Mouse (Mus musculus) limb, embryonic 11.5 days (tissue): ENCODE data around the gene Crnkl1. TPM values are rescaled to one million over a fixed set of nuclear protein-coding genes. Genes with fewer than 3 reads are reported as not detected.
"Not testable (repeated sequence)": the region's sequence is repeated elsewhere in the genome, so short reads cannot be mapped to it uniquely, and the experiment has no call there.

Experiments
- ATAC-seq: fragments of 200-750 bp; cut with Nextera tagmentation; 2 replicates; pipeline ENCODE4 v1.8.0; 2017; ENCODE audit warnings: low read depth; ENCODE audit not compliant: insufficient number of reproducible peaks, low FRiP score, low TSS enrichment
- DNase-seq: peaks from one replicate; pipeline ENCODE4 v3.0.0-alpha.2; 2015; ENCODE audit warnings: low spot score
- H3K27ac ChIP-seq: fragments of 300-500 bp; sonication (generic); replicated peaks from 2 replicates; pipeline ENCODE4 v1.5.1; 2014; ENCODE audit warnings: low read depth, mild to moderate bottlenecking, low read length
- H3K27me3 ChIP-seq: fragments of 300-500 bp; sonication (generic); 2 replicates; pipeline ENCODE4 v1.6.1; 2014; ENCODE audit warnings: mild to moderate bottlenecking, low read length, mixed read lengths; ENCODE audit not compliant: control insufficient read depth, insufficient read depth
- H3K36me3 ChIP-seq: fragments of 300-500 bp; sonication (generic); 2 replicates; pipeline ENCODE4 v1.6.1; 2014; ENCODE audit warnings: mild to moderate bottlenecking, low read length, moderate library complexity, mixed read lengths; ENCODE audit not compliant: control insufficient read depth, insufficient read depth
- H3K4me1 ChIP-seq: fragments of 300-500 bp; sonication (generic); 2 replicates; pipeline ENCODE4 v1.6.1; 2014; ENCODE audit warnings: low read length, mixed read lengths; ENCODE audit not compliant: control insufficient read depth, insufficient read depth
- H3K4me2 ChIP-seq: fragments of 300-500 bp; sonication (generic); 2 replicates; pipeline ENCODE4 v1.6.1; 2014; ENCODE audit warnings: low read depth, mild to moderate bottlenecking, moderate library complexity; ENCODE audit not compliant: severe bottlenecking
- H3K4me3 ChIP-seq: fragments of 300-500 bp; sonication (generic); 2 replicates; pipeline ENCODE4 v1.5.1; 2014; ENCODE audit warnings: low read depth, low read length
- H3K9ac ChIP-seq: fragments of 300-500 bp; sonication (generic); 2 replicates; pipeline ENCODE4 v1.6.1; 2014; ENCODE audit warnings: mild to moderate bottlenecking, low read length
- H3K9me3 ChIP-seq: fragments of 300-500 bp; sonication (generic); 2 replicates; pipeline ENCODE4 v1.6.1; 2016; ENCODE audit warnings: low read length; ENCODE audit not compliant: control insufficient read depth
- WGBS: fragments of 180-500 bp; shearing (Covaris S2); extraction: QIAGEN DNeasy Blood & Tissue Kit; methylation state at CpG from one replicate; pipeline ENCODE4 v1.1.7; 2014; 5-methylcytosine and 5-hydroxymethylcytosine counted together
- polyA plus RNA-seq: library from polyadenylated mRNA; unstranded; fragments of >200 nt; fragmentation: Nextera tagmentation; extraction: Ambion mirVana; gene quantifications from 2 replicates; pipeline ENCODE4 v1.2.1, GENCODE M21; 2014

Gene Crnkl1
- polyA plus RNA-seq, 1 experiment from 2014 or later: 45.8 TPM

DNA sequence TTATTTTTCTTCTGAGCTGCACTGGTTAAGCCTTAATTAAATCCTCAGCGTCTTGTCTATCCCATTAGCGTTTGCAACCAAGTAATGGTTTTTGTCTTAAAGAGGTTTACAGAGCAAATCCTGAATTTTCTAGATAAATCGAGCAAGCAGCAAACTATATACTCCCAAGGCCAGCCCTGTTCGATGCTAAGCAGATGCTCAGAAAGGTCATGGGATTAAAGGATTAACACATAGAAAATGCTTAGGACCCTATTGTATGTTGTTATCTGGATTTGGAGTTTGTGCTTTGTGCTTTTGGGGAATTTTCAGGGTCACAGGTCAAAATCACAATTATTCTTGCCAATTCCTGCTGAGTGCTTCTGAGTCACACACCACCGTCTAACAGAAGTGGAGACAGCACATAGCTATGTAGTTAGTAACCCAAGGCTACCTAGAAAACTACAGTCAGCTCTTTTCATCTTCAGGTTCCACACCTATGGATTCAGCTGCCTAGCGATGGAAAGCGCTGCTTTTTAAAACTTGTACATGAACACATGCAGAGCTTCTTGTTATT is 13.7 kb upstream of the Crnkl1 start:
- Histone ChIP-seq H3K27me3 (no peaks in the 10 kb centered on the region), H3K36me3 (no peaks in the 10 kb centered on the region), H3K4me1 (no peaks in the 10 kb centered on the region), H3K9me3 (no peaks in the 10 kb centered on the region), H3K4me3 (no peak overlapping the region), H3K9ac (no peak overlapping the region), H3K27ac (no peak overlapping the region), H3K4me2 (no peak overlapping the region)
- WGBS: 74% methylated on average over 7 of the region's 7 CpGs
- ATAC-seq (no peak), DNase-seq (no peak)

DNA sequence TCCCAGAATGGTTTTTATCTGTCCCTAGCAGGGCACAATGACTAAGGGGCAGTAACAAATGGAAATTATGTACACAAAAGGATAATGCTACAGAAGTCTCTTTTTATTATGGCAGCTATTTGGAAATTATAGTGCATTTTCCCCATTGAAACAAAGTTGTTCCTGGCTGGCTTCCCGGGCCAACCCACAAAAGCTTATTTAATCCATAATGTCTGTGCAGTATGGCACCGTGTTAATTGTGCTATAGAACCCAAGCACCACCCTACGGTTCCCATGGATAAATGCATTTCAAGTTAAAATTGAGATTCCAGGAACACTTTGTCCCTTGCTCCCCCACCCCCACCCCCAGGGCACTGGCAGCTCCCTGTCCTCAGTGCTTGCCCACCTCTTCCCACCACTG is 9.5 kb upstream of the Crnkl1 start:
- ATAC-seq (no peak), DNase-seq (no peak)
- WGBS: 94% methylated on average over 3 of the region's 3 CpGs
- H3K9ac ChIP-seq: no peak overlapping the region
- no peaks in the 10 kb centered on the region for H3K9me3 ChIP-seq
- no peak overlapping the region for H3K4me2 ChIP-seq
- H3K4me3 ChIP-seq: no peak overlapping the region
- no peaks in the 10 kb centered on the region for H3K27me3 ChIP-seq
- no peak overlapping the region for H3K27ac ChIP-seq
- no peaks in the 10 kb centered on the region for H3K36me3 ChIP-seq
- no peaks in the 10 kb centered on the region for H3K4me1 ChIP-seq

DNA sequence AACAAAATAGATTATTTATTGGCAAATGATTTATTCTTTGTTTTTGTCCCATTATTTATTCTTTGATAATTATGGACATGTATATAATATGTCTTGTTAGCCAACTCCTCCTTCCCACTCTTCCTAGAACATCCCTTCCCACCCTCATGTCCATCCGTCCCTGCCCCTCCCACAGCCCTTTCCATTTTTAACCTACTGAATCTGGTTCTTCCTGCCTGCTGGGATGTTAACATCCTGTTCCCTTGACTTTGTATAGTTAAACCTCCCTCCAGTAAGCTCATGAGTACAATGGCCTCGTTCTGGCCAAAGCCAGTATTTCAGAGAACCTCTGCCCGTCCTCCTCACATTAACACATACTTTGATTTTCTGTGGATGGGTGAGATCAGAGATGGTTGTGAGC is 6.6 kb upstream of the Crnkl1 start:
- Histone ChIP-seq H3K4me2 (no peak overlapping the region), H3K36me3 (no peaks in the 10 kb centered on the region), H3K4me1 (no peaks in the 10 kb centered on the region), H3K27me3 (no peaks in the 10 kb centered on the region), H3K9ac (no peak overlapping the region), H3K27ac (no peak overlapping the region), H3K4me3 (no peak overlapping the region), H3K9me3 (no peaks in the 10 kb centered on the region)
- DNase-seq (no peak), ATAC-seq (no peak)
- WGBS: 71% methylated on average over 3 of the region's 3 CpGs

DNA sequence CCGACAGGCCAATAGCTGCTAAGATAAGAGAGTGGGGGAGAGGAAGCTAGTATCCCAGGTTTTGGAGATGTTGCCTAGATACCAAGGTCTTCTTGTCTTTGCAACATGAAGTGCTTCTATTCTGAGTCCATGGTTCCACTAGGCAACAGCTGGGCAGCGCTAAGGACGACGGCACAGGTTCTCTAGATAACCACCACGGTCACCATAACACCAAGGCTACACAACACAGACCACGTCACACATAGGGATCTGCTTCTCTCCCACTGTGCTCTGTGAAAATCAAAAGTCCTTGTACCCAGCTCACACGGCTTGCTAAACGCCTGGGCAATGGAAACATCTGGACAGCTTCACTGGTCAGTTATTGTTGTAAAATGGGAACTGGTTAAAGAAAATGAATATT is 2.2 kb upstream of the Crnkl1 start:
- Histone ChIP-seq H3K27ac (no peak overlapping the region), H3K36me3 (no peaks in the 10 kb centered on the region), H3K4me3 (no peak overlapping the region), H3K27me3 (no peaks in the 10 kb centered on the region), H3K9me3 (no peaks in the 10 kb centered on the region), H3K4me2 (no peak overlapping the region), H3K4me1 (0 out of 2 replicates have a peak, but pooled peaks cover 4% of the 10 kb centered on the region), H3K9ac (no peak overlapping the region)
- DNase-seq (no peak), ATAC-seq (no peak)
- WGBS: 84% methylated on average over 8 of the region's 8 CpGs

DNA sequence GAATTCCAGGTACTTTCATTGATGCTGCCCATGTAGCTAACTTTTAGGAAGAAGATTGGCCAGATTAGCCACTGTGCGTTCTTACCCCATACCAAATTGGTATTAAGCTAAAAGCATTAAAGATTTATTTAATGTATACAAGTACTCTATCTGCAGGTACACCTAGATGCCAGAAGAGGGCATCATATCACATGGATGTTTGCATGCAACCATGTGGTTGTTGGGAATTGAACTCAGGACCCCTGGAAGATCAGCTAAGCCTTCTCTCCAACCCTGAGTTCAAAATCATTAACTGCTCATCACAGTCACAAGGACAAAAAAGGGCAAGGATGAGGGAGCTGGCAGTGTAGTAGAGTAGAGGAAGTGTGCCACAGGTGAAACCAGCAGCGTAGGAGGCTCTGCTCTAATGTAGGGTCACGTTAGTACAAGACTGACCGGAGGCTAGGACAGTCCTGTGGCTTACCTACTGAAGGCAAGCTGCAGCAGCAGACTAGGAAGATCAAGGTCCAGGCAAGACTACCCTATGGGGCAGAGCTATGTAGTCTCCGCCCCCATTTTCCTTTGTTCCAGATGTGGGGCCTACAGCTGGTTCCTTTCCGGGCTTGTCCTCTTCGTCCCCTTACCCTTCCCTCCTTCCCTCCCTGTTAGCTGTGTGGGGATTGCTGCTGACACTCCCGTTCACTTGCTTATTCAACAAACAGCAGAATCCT is 13.7 kb downstream of the Crnkl1 start:
- 79% methylated on average over 8 of the region's 8 CpGs for WGBS
- H3K9me3 ChIP-seq: no peaks in the 10 kb centered on the region
- no peak overlapping the region for H3K27ac ChIP-seq
- H3K36me3 ChIP-seq: peaks cover 8% of the 10 kb centered on the region; the same call in 1 of the 2 replicates
- DNase-seq (no peak), ATAC-seq (no peak)
- no peak overlapping the region for H3K4me2 ChIP-seq
- H3K9ac ChIP-seq: no peak overlapping the region
- H3K27me3 ChIP-seq: no peaks in the 10 kb centered on the region
- H3K4me1 ChIP-seq: no peaks in the 10 kb centered on the region
- no peak overlapping the region for H3K4me3 ChIP-seq

DNA sequence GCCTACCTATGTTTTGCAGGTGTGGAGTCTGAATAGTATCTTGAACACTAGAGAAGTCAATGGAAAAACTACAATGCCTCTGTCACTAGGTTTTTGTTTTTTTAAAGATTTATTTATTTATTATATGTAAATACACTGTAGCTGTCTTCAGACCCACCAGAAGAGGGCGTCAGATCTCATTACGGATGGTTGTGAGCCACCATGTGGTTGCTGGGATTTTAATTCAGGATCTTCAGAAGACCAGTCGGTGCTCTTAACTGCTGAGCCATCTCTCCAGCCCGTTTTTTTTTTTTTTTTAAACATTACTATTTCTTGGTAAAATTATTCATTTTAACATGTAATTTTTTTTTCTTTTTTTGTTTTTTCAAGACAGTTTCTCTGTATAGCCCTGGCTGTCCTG is 28.9 kb downstream of the Crnkl1 start:
- WGBS: 54% methylated on average over 4 of the region's 4 CpGs

DNA sequence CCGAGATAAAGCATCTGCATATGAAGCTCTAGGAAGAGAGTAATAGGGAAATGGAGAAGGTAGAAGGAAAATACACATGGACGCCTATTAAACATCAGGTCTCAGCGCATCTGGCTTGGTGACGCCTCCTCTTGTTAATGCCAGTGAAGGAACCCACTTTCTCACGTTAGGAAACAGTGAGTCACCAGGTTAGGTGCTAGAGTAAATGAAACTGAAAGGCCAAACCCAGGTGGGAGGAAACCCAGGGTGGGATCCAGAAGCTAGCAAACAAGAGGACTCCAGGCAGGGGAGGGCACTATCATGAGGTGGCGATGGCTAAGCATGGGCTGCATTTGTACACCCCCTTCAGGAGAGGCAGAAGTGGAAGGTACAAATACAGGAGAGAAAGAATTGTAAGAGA is 29.7 kb downstream of the Crnkl1 start:
- Histone ChIP-seq H3K36me3 (peaks cover 3% of the 10 kb centered on the region; the same call in 1 of the 2 replicates), H3K9ac (no peak overlapping the region), H3K27ac (no peak overlapping the region), H3K4me2 (no peak overlapping the region), H3K4me3 (no peak overlapping the region), H3K27me3 (no peaks in the 10 kb centered on the region), H3K9me3 (no peaks in the 10 kb centered on the region), H3K4me1 (peaks cover 5% of the 10 kb centered on the region)
- 88% methylated on average over 6 of the region's 6 CpGs for WGBS
- ATAC-seq: no peak
- no peak for DNase-seq

More for the DNA sequence above, 28.9 kb downstream of the Crnkl1 start:
- H3K27me3 ChIP-seq, H3K9me3 ChIP-seq, ATAC-seq, H3K4me2 ChIP-seq, H3K4me3 ChIP-seq, H3K4me1 ChIP-seq, H3K27ac ChIP-seq, DNase-seq, H3K9ac ChIP-seq, H3K36me3 ChIP-seq: not testable (repeated sequence)

DNA sequence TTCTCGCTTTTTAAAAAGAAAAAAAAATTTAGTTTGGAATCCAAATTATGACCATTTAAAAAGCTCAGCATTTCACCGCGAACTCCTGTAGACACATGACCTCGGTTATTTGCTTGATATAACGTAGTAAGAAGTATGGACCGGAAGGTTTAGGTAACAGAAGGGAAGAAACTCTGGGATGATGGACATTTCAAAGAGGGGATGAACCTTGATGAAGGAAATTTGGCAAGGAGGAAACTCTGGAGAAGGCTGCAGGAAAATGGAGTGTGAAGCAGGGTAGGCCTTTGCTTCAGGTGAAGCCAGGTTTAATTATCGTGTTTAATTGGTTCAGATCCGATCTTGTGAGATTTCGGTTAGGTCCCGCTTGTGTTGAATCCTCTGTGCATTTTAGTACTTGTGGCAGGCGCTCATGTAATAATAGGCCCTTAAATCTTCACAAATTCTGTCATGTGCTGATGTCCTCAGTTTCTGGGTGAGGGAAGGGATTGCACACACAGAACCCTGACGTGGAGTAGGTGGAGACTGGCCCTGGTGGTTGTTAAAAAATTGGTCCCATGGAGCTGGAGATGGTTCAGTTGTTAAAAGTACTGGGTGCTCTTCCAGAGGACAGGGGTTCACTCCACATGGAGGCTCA is 30.7 kb downstream of the Crnkl1 start:
- Histone ChIP-seq H3K4me2 (peak overlapping the region; percentile 64), H3K27me3 (no peaks in the 10 kb centered on the region), H3K9ac (peak overlapping the region; percentile 91), H3K9me3 (no peaks in the 10 kb centered on the region), H3K27ac (no peak overlapping the region), H3K36me3 (no peaks in the 10 kb centered on the region; the same call in 1 of the 2 replicates), H3K4me1 (peaks cover 5% of the 10 kb centered on the region), H3K4me3 (peak overlapping the region; percentile 85)
- WGBS: 29% methylated on average over 12 of the region's 12 CpGs
- ATAC-seq (no peak), DNase-seq (no peak)
